Mouse (Mus musculus): Measurements from ENCODE around the gene Cd151. TPM values are rescaled to one million over a fixed set of nuclear protein-coding genes. Genes with fewer than 3 reads are reported as not detected.
A peak's percentile ranks its signal among the peaks of the same experiment; 100 is the strongest.
"Not testable (repeated sequence)": the region's sequence is repeated elsewhere in the genome, so short reads cannot be mapped to it uniquely, and the experiment has no call there.

Gene Cd151
- polyA plus RNA-seq, 1 experiment: 99.7 TPM

DNA sequence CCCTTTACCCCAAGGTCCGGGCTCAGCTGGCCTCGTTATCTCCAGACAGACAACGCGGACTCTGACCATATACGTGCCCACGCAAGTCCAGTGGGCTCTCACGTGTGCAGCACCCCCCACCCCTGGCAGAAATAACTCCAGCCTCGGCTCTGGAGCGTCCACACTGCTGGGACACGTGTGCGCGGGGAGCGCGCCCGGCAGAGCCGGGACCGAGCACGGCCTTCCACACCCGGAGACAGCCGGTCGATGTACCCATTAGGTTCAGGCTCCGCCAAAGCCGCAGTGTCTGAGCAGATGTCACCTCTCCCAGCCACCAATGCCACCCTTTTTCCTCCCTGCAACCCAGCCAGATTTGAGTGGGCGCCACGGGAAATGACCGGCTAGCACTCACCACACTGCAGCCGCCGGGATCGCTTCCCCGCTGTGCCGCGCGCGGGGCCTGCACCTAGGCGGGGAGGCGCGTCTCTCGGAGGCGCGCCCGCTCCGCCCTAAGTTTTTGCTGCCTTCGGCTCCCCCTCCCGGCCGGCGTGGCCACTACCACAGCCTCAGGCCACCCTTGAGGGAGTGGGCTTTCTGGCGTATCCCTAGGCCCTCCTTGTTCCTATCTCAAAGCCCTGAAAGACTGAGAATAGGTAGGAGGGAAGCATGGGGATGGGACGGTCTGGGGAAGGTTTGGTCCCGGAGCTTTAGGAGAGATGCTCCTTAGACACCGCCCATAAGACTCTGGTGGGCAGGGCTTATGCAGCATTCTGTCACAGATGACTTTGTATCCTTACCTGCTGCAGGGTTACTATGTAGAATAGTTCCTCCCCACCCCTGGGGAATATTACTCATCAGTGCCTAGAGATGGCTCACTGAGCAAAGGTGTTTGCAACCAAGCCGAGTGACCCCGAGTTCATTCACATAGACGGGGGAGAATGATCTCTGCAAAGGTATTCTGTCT, 29.7 kb upstream of the Cd151 start, which contains the start of gene Slc25a22:
Gene Slc25a22, minus strand, starts transcription at position 715 of the 943 bp plus-strand sequence.
- TF ChIP-seq POLR2A (IDR thresholded peaks at IDR 0.05; ENCODE audit: borderline replicate concordance, extremely low read depth, insufficient read depth, insufficient read length, poor library complexity, severe bottlenecking) (peak; percentile 78), CTCF (IDR thresholded peaks at IDR 0.05; ENCODE audit: borderline replicate concordance, extremely low read depth, insufficient read depth, insufficient read length) (peak; percentile 71)

DNA sequence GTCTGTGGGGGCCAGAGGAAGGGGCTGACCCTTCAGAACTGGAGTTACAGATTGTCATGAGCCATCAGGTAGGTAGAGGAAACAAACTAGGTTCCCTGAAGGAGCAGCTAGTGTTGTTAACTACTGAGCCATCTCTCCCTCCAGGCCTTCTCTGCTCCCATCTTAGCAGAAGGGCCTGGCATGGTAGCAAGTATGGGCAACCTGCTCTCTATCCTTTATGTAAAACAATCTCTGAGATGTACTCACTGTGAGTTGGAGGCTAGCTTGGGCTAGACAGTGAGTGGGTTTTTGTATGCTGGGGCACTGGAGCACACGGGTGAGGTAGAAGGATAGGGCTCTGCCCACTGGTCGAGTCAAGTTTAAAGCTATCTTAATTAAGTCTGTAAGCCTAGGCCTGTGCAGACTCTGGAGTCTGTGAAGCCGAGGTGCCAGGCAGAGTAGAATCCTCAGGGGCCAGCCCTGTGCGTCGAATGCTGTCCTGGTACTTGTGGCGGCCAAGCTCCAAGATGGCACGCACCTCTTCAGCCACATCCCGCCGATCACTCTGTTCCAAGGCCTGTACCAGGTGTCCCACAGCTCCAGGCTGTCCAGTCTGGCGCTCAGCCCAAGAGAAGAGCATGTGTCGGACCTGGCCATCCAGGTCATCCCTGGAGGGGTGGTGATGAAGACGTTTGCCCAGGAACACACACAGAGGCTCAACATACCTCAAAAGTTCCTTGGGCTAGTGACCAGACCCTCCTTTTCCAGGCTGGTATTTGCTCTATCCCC, 28.8 kb upstream of the Cd151 start:
- no peak for TF ChIP-seq CTCF (IDR thresholded peaks at IDR 0.05; ENCODE audit: borderline replicate concordance, extremely low read depth, insufficient read depth, insufficient read length)
- TF ChIP-seq POLR2A (IDR thresholded peaks at IDR 0.05; ENCODE audit: borderline replicate concordance, extremely low read depth, insufficient read depth, insufficient read length, poor library complexity, severe bottlenecking): no peak
- no peak for DNase-seq (ENCODE audit: low read depth)

More for the DNA sequence above, 29.7 kb upstream of the Cd151 start, which contains the start of gene Slc25a22:
- DNase-seq (ENCODE audit: low read depth): peak; percentile 90

DNA sequence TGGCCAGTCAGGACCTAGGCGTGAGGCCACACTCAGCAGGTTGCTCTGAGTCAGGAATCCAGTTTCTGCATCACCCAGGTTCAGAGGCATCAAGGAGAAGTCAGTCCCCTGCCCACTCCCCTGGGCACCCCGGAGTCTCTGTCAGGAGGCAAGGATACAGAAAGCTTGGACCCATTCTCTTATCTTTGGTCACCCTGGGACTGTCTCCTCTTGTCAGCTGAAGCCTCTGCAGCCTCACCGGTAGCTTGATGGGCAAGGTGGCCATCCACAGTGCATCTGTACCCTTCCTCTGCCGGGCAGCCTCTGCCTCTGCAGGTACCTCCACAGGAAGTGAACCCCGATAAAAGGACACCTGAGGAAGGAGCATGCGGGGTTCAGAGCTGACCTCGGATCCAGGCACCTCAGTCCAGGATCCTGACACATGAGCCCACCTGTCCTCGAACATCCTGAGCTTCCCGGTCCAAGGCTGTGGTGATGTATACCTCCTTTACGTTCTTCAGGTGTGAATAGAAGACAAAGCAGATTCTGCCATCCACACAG, 28.0 kb upstream of the Cd151 start:
- TF ChIP-seq CTCF (IDR thresholded peaks at IDR 0.05; ENCODE audit: borderline replicate concordance, extremely low read depth, insufficient read depth, insufficient read length): no peak
- no peak for TF ChIP-seq POLR2A (IDR thresholded peaks at IDR 0.05; ENCODE audit: borderline replicate concordance, extremely low read depth, insufficient read depth, insufficient read length, poor library complexity, severe bottlenecking)

DNA sequence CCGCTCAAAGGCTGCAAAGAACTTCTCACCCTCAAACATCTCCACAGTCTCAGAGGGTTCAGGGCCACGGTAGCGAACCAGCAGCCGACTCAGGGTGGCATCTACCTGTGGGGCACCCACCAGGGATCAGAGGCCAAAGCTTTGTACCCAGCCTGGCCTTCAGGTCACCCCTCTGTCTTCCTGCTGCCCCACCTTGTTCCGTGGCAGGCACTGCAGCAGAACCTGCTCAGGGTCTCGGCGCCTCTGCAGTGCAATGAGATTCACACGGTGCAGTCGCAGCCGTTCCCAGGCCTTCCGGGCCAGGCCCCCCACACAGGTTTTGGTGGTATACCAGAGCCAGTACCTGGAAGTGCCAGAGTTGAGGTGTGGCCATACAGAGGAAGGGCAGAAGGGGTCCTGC, 27.4 kb upstream of the Cd151 start:
- TF ChIP-seq CTCF (IDR thresholded peaks at IDR 0.05; ENCODE audit: borderline replicate concordance, extremely low read depth, insufficient read depth, insufficient read length) (no peak), POLR2A (IDR thresholded peaks at IDR 0.05; ENCODE audit: borderline replicate concordance, extremely low read depth, insufficient read depth, insufficient read length, poor library complexity, severe bottlenecking) (no peak)

More for the DNA sequence above, 28.0 kb upstream of the Cd151 start:
- DNase-seq (ENCODE audit: low read depth): no peak

GRCm38 (mm10) chr7:141440613-141441012, 26.6 kb upstream of the Cd151 start:
- DNase-seq (ENCODE audit: low read depth): peak; percentile 45
- TF ChIP-seq POLR2A (IDR thresholded peaks at IDR 0.05; ENCODE audit: borderline replicate concordance, extremely low read depth, insufficient read depth, insufficient read length, poor library complexity, severe bottlenecking): no peak
- TF ChIP-seq CTCF (IDR thresholded peaks at IDR 0.05; ENCODE audit: borderline replicate concordance, extremely low read depth, insufficient read depth, insufficient read length): peak; percentile 64; the same call in 1 of the 2 replicates

More for the DNA sequence above, 27.4 kb upstream of the Cd151 start:
- no peak for DNase-seq (ENCODE audit: low read depth)

- TF ChIP-seq POLR2A (IDR thresholded peaks at IDR 0.05; ENCODE audit: borderline replicate concordance, extremely low read depth, insufficient read depth, insufficient read length, poor library complexity, severe bottlenecking) (no peak), CTCF (IDR thresholded peaks at IDR 0.05; ENCODE audit: borderline replicate concordance, extremely low read depth, insufficient read depth, insufficient read length) (no peak)
- no peak for DNase-seq (ENCODE audit: low read depth)
Observed at GRCm38 (mm10) chr7:141441460-141441859, 25.7 kb upstream of the Cd151 start.

GRCm38 (mm10) chr7:141442199-141442598, 25.0 kb upstream of the Cd151 start:
- no peak for TF ChIP-seq POLR2A (IDR thresholded peaks at IDR 0.05; ENCODE audit: borderline replicate concordance, extremely low read depth, insufficient read depth, insufficient read length, poor library complexity, severe bottlenecking)
- TF ChIP-seq CTCF (IDR thresholded peaks at IDR 0.05; ENCODE audit: borderline replicate concordance, extremely low read depth, insufficient read depth, insufficient read length): no peak
- no peak for DNase-seq (ENCODE audit: low read depth)

GRCm38 (mm10) chr7:141443081-141443821, 23.9 kb upstream of the Cd151 start:
- TF ChIP-seq POLR2A (IDR thresholded peaks at IDR 0.05; ENCODE audit: borderline replicate concordance, extremely low read depth, insufficient read depth, insufficient read length, poor library complexity, severe bottlenecking) (no peak), CTCF (IDR thresholded peaks at IDR 0.05; ENCODE audit: borderline replicate concordance, extremely low read depth, insufficient read depth, insufficient read length) (0 out of 2 replicates have a peak, but pooled peaks have one; percentile 19)
- peak; percentile 77 for DNase-seq (ENCODE audit: low read depth)

GRCm38 (mm10) chr7:141443828-141444237, 23.4 kb upstream of the Cd151 start, which contains the start of gene Pidd1:
Gene Pidd1 (minus strand): TSS chr7:141444025.
- peak; percentile 44; the same call in 1 of the 2 replicates for TF ChIP-seq POLR2A (IDR thresholded peaks at IDR 0.05; ENCODE audit: borderline replicate concordance, extremely low read depth, insufficient read depth, insufficient read length, poor library complexity, severe bottlenecking)
- TF ChIP-seq CTCF (IDR thresholded peaks at IDR 0.05; ENCODE audit: borderline replicate concordance, extremely low read depth, insufficient read depth, insufficient read length): no peak
- peak; percentile 86 for DNase-seq (ENCODE audit: low read depth)

- not testable (repeated sequence) for DNase-seq (ENCODE audit: low read depth)
Observed at GRCm38 (mm10) chr7:141446374-141446773, 20.8 kb upstream of the Cd151 start.

All from brain, embryonic 14.5 days (tissue).